Mouse (Mus musculus): Measurements from ENCODE around the gene Tmcc3. TPM values are rescaled to one million over a fixed set of nuclear protein-coding genes. Genes with fewer than 3 reads are reported as not detected.

The Tmcc3 gene
- total RNA-seq, 1 experiment, result 7.0 TPM

GRCm38 (mm10) chr10:94294933-94295750, 16.6 kb upstream of the Tmcc3 start:
- H3K9me3 ChIP-seq (ENCODE audit: control insufficient read depth, insufficient read depth, low read depth, low read length), result no peaks in the 10 kb centered on the region
- H3K9ac ChIP-seq (ENCODE audit: insufficient read depth, low read depth, low read length, poor library complexity, severe bottlenecking), result no peak overlapping the region
- no peaks in the 10 kb centered on the region for H3K36me3 ChIP-seq (ENCODE audit: control insufficient read depth, insufficient read depth, low read length, poor library complexity, severe bottlenecking)
- in situ Hi-C loops (cut with MboI; ENCODE audit: low sequenced_read_pairs in 2 of 2, unreplicated experiment in 2 of 2), result no loop called here
- no peak overlapping the region for H3K4me3 ChIP-seq (ENCODE audit: insufficient read depth in 1 of 2, low read depth in 1 of 2, low read length in 2 of 2, poor library complexity in 1 of 2, severe bottlenecking in 1 of 2)
- no peak for DNase-seq (ENCODE audit: low read depth, low spot score)
- no peak for TF ChIP-seq ZNF384 (IDR thresholded peaks at IDR 0.05; ENCODE audit: low read depth, low read length)
- H3K27ac ChIP-seq (ENCODE audit: insufficient read depth, low read depth, low read length, poor library complexity, severe bottlenecking), result no peak overlapping the region
- no peaks in the 10 kb centered on the region for H3K4me1 ChIP-seq (ENCODE audit: control insufficient read depth in 2 of 2, insufficient read depth in 2 of 2, low read length in 2 of 2, poor library complexity in 1 of 2)

- Histone ChIP-seq H3K27ac (ENCODE audit: insufficient read depth, low read depth, low read length, poor library complexity, severe bottlenecking) (no peak overlapping the region), H3K9me3 (ENCODE audit: control insufficient read depth, insufficient read depth, low read depth, low read length) (no peaks in the 10 kb centered on the region), H3K4me1 (ENCODE audit: control insufficient read depth in 2 of 2, insufficient read depth in 2 of 2, low read length in 2 of 2, poor library complexity in 1 of 2) (no peaks in the 10 kb centered on the region), H3K36me3 (ENCODE audit: control insufficient read depth, insufficient read depth, low read length, poor library complexity, severe bottlenecking) (no peaks in the 10 kb centered on the region), H3K9ac (ENCODE audit: insufficient read depth, low read depth, low read length, poor library complexity, severe bottlenecking) (no peak overlapping the region), H3K4me3 (ENCODE audit: insufficient read depth in 1 of 2, low read depth in 1 of 2, low read length in 2 of 2, poor library complexity in 1 of 2, severe bottlenecking in 1 of 2) (no peak overlapping the region)
- in situ Hi-C loops (cut with MboI; ENCODE audit: low sequenced_read_pairs in 2 of 2, unreplicated experiment in 2 of 2), result no loop called here
- no peak for DNase-seq (ENCODE audit: low read depth, low spot score)
- TF ChIP-seq CHD2 (IDR thresholded peaks at IDR 0.05; ENCODE audit: low read depth, low read length) (no peak), MAFK (IDR thresholded peaks at IDR 0.05; ENCODE audit: insufficient read depth, low read depth, low read length) (no peak)
These were observed 15.7 kb upstream of the Tmcc3 start for GRCm38 (mm10) chr10:94295923-94296605.

GRCm38 (mm10) chr10:94298471-94298870, 13.3 kb upstream of the Tmcc3 start, which contains the start of gene Gm4792:
Gene Gm4792, minus strand, starts transcription at chr10:94298703.
- H3K9ac ChIP-seq (ENCODE audit: insufficient read depth, low read depth, low read length, poor library complexity, severe bottlenecking), result no peak within 1 kb of the TSS
- no peaks in the 10 kb centered on the region for H3K4me1 ChIP-seq (ENCODE audit: control insufficient read depth in 2 of 2, insufficient read depth in 2 of 2, low read length in 2 of 2, poor library complexity in 1 of 2)
- H3K36me3 ChIP-seq (ENCODE audit: control insufficient read depth, insufficient read depth, low read length, poor library complexity, severe bottlenecking), result no peaks in the 10 kb centered on the region
- DNase-seq (ENCODE audit: low read depth, low spot score), result no peak
- no peak for TF ChIP-seq CHD2 (IDR thresholded peaks at IDR 0.05; ENCODE audit: low read depth, low read length)
- no peak for TF ChIP-seq HCFC1 (IDR thresholded peaks at IDR 0.05; ENCODE audit: borderline replicate concordance, insufficient read depth, low read length)
- no peak for TF ChIP-seq ZNF384 (IDR thresholded peaks at IDR 0.05; ENCODE audit: low read depth, low read length)
- no peak for TF ChIP-seq MAFK (IDR thresholded peaks at IDR 0.05; ENCODE audit: insufficient read depth, low read depth, low read length)
- no peak for TF ChIP-seq ZC3H11A (IDR thresholded peaks at IDR 0.05; ENCODE audit: borderline replicate concordance, low read depth, low read length)
- in situ Hi-C loops (cut with MboI; ENCODE audit: low sequenced_read_pairs in 2 of 2, unreplicated experiment in 2 of 2), result no loop called here
- H3K27ac ChIP-seq (ENCODE audit: insufficient read depth, low read depth, low read length, poor library complexity, severe bottlenecking), result no peak within 1 kb of the TSS
- H3K9me3 ChIP-seq (ENCODE audit: control insufficient read depth, insufficient read depth, low read depth, low read length), result no peaks in the 10 kb centered on the region
- no peak within 1 kb of the TSS for H3K4me3 ChIP-seq (ENCODE audit: insufficient read depth in 1 of 2, low read depth in 1 of 2, low read length in 2 of 2, poor library complexity in 1 of 2, severe bottlenecking in 1 of 2)

GRCm38 (mm10) chr10:94299301-94299700, 12.4 kb upstream of the Tmcc3 start:
- H3K27ac ChIP-seq (ENCODE audit: insufficient read depth, low read depth, low read length, poor library complexity, severe bottlenecking), result no peak overlapping the region
- no peaks in the 10 kb centered on the region for H3K36me3 ChIP-seq (ENCODE audit: control insufficient read depth, insufficient read depth, low read length, poor library complexity, severe bottlenecking)
- no peak overlapping the region for H3K4me3 ChIP-seq (ENCODE audit: insufficient read depth in 1 of 2, low read depth in 1 of 2, low read length in 2 of 2, poor library complexity in 1 of 2, severe bottlenecking in 1 of 2)
- in situ Hi-C loops (cut with MboI; ENCODE audit: low sequenced_read_pairs in 2 of 2, unreplicated experiment in 2 of 2), result no loop called here
- H3K9me3 ChIP-seq (ENCODE audit: control insufficient read depth, insufficient read depth, low read depth, low read length), result no peaks in the 10 kb centered on the region
- no peak for TF ChIP-seq ZC3H11A (IDR thresholded peaks at IDR 0.05; ENCODE audit: borderline replicate concordance, low read depth, low read length)
- no peak for TF ChIP-seq CHD2 (IDR thresholded peaks at IDR 0.05; ENCODE audit: low read depth, low read length)
- no peak for TF ChIP-seq MAFK (IDR thresholded peaks at IDR 0.05; ENCODE audit: insufficient read depth, low read depth, low read length)
- TF ChIP-seq ZNF384 (IDR thresholded peaks at IDR 0.05; ENCODE audit: low read depth, low read length), result no peak
- TF ChIP-seq HCFC1 (IDR thresholded peaks at IDR 0.05; ENCODE audit: borderline replicate concordance, insufficient read depth, low read length), result no peak
- H3K4me1 ChIP-seq (ENCODE audit: control insufficient read depth in 2 of 2, insufficient read depth in 2 of 2, low read length in 2 of 2, poor library complexity in 1 of 2), result no peaks in the 10 kb centered on the region
- no peak overlapping the region for H3K9ac ChIP-seq (ENCODE audit: insufficient read depth, low read depth, low read length, poor library complexity, severe bottlenecking)
- DNase-seq (ENCODE audit: low read depth, low spot score), result no peak
